Mouse (Mus musculus) thymus, adult 2 months (tissue): ENCODE measurements around the gene Pde5a. TPM values are rescaled to one million over a fixed set of nuclear protein-coding genes. Genes with fewer than 3 reads are reported as not detected.

ENCODE experiments used
- DNase-seq: peaks from one replicate; pipeline ENCODE4 v3.0.0; 2021
- H3K27ac ChIP-seq: fragments of 200-500 bp; 2 replicates; pipeline ENCODE4 v1.5.1; 2012; ENCODE audit warnings: low read length, control low read depth; ENCODE audit not compliant: control insufficient read depth, insufficient read depth
- H3K27me3 ChIP-seq: fragments of 200-500 bp; 2 replicates; pipeline ENCODE4 v1.6.1; 2012; ENCODE audit warnings: mild to moderate bottlenecking, low read length, moderate library complexity, mixed read lengths; ENCODE audit not compliant: control insufficient read depth, insufficient read depth
- H3K36me3 ChIP-seq: fragments of 200-500 bp; 2 replicates; pipeline ENCODE4 v1.6.1; 2012; ENCODE audit warnings: mild to moderate bottlenecking, low read length, moderate library complexity; ENCODE audit not compliant: control insufficient read depth, insufficient read depth
- H3K4me1 ChIP-seq: fragments of 200-500 bp; replicated peaks from 2 replicates; pipeline ENCODE4 v1.6.1; 2012; ENCODE audit warnings: low read length; ENCODE audit not compliant: control insufficient read depth, insufficient read depth
- H3K4me3 ChIP-seq: fragments of 200-500 bp; 2 replicates; pipeline ENCODE4 v1.5.1; 2012; ENCODE audit warnings: mild to moderate bottlenecking, low read length, control low read depth, moderate library complexity; ENCODE audit not compliant: control insufficient read depth, insufficient read depth
- CTCF ChIP-seq: fragments of 200-500 bp; IDR thresholded peaks from 2 replicates; pipeline ENCODE4 v1.5.1; 2012; ENCODE audit warnings: mild to moderate bottlenecking, control low read depth, low read length, moderate library complexity, borderline replicate concordance; ENCODE audit not compliant: control insufficient read depth, poor library complexity, insufficient read depth; ENCODE audit errors: extremely low read depth
- POLR2A ChIP-seq: fragments of 200-500 bp; IDR thresholded peaks from 2 replicates; pipeline ENCODE4 v1.6.1; 2012; ENCODE audit warnings: mild to moderate bottlenecking, low read length, control low read depth, moderate library complexity; ENCODE audit not compliant: control insufficient read depth, poor library complexity, insufficient read depth; ENCODE audit errors: extremely low read depth
- WGBS: fragments of 180-500 bp; shearing (Covaris S2); methylation state at CpG from one replicate; pipeline ENCODE4 v1.1.7; 2018; 5-methylcytosine and 5-hydroxymethylcytosine counted together
- polyA plus RNA-seq: library from polyadenylated mRNA; depleted of rRNA; stranded (reverse); fragments of >200 nt; gene quantifications from 2 replicates; pipeline ENCODE4 v1.2.3, GENCODE M21; 2012

Gene Pde5a
- polyA plus RNA-seq, 1 experiment = 2.6 TPM

- Histone ChIP-seq H3K4me3 (no peak overlapping the region), H3K4me1 (no peaks in the 10 kb centered on the region), H3K27me3 (no peaks in the 10 kb centered on the region), H3K27ac (no peak overlapping the region), H3K36me3 (no peaks in the 10 kb centered on the region)
- DNase-seq = no peak
- no peak for TF ChIP-seq CTCF
- TF ChIP-seq POLR2A = no peak
- WGBS = 72% methylated on average over 5 of the region's 5 CpGs
Observed at GRCm38 (mm10) chr3:122834519-122834918, 105.8 kb downstream of the Pde5a start.

- no peak overlapping the region for H3K27ac ChIP-seq
- WGBS = 95% methylated on average over 8 of the region's 8 CpGs
Observed at GRCm38 (mm10) chr3:122835097-122835850, 106.5 kb downstream of the Pde5a start.

GRCm38 (mm10) chr3:122837639-122838038 lies 108.9 kb downstream of the Pde5a start:
- TF ChIP-seq CTCF (no peak), POLR2A (no peak)
- Histone ChIP-seq H3K36me3 (no peaks in the 10 kb centered on the region), H3K4me3 (no peak overlapping the region), H3K27ac (no peak overlapping the region), H3K4me1 (no peaks in the 10 kb centered on the region), H3K27me3 (no peaks in the 10 kb centered on the region)
- WGBS = 95% methylated on average over 2 of the region's 2 CpGs
- no peak for DNase-seq

More at GRCm38 (mm10) chr3:122835097-122835850, 106.5 kb downstream of the Pde5a start:
- Histone ChIP-seq H3K27me3 (no peaks in the 10 kb centered on the region), H3K4me3 (no peak overlapping the region), H3K36me3 (no peaks in the 10 kb centered on the region), H3K4me1 (no peaks in the 10 kb centered on the region)
- TF ChIP-seq CTCF (no peak), POLR2A (no peak)
- DNase-seq = no peak

- WGBS = 62% methylated on average over 5 of the region's 5 CpGs
- H3K4me1 ChIP-seq = no peaks in the 10 kb centered on the region
- H3K36me3 ChIP-seq = no peaks in the 10 kb centered on the region
- DNase-seq = no peak
- H3K4me3 ChIP-seq = no peak overlapping the region
- no peak for TF ChIP-seq POLR2A
- TF ChIP-seq CTCF = no peak
- H3K27ac ChIP-seq = no peak overlapping the region
- no peaks in the 10 kb centered on the region for H3K27me3 ChIP-seq
Observed at GRCm38 (mm10) chr3:122848410-122849034, 119.8 kb downstream of the Pde5a start.

GRCm38 (mm10) chr3:122855149-122855548 lies 126.4 kb downstream of the Pde5a start:
- TF ChIP-seq POLR2A = no peak
- TF ChIP-seq CTCF = no peak
- Histone ChIP-seq H3K27me3 (no peaks in the 10 kb centered on the region), H3K27ac (no peak overlapping the region), H3K4me1 (no peaks in the 10 kb centered on the region), H3K36me3 (no peaks in the 10 kb centered on the region), H3K4me3 (no peak overlapping the region)
- DNase-seq = no peak
- WGBS = 93% methylated on average over 11 of the region's 11 CpGs

GRCm38 (mm10) chr3:122859829-122860228 lies 131.1 kb downstream of the Pde5a start:
- no peaks in the 10 kb centered on the region for H3K27me3 ChIP-seq
- H3K36me3 ChIP-seq = no peaks in the 10 kb centered on the region
- WGBS = 76% methylated on average over 2 of the region's 2 CpGs
- no peak for TF ChIP-seq POLR2A
- TF ChIP-seq CTCF = no peak
- H3K4me3 ChIP-seq = no peak overlapping the region
- no peak for DNase-seq
- H3K27ac ChIP-seq = no peak overlapping the region
- H3K4me1 ChIP-seq = no peaks in the 10 kb centered on the region
